Mouse (Mus musculus) stomach, postnatal 0 days (tissue): ENCODE results near the gene Per1. TPM values are rescaled to one million over a fixed set of nuclear protein-coding genes. Genes with fewer than 3 reads are reported as not detected.
"Not testable (repeated sequence)": the region's sequence is repeated elsewhere in the genome, so short reads cannot be mapped to it uniquely, and the experiment has no call there.

ENCODE experiments used
- ATAC-seq: fragments of 200-750 bp; cut with Nextera tagmentation; 2 replicates; pipeline ENCODE4 v1.8.0; 2017; ENCODE audit not compliant: low FRiP score, low TSS enrichment
- DNase-seq: peaks from one replicate; pipeline ENCODE4 v3.0.0-alpha.2; 2016; ENCODE audit warnings: low spot score
- H3K27ac ChIP-seq: fragments of 300-500 bp; sonication (generic); replicated peaks from 2 replicates; pipeline ENCODE4 v1.5.1; 2014; ENCODE audit warnings: mild to moderate bottlenecking, control low read depth
- H3K27me3 ChIP-seq: fragments of 300-500 bp; sonication (generic); 2 replicates; pipeline ENCODE4 v1.6.1; 2014; ENCODE audit warnings: low read length; ENCODE audit not compliant: control insufficient read depth, insufficient read depth
- H3K36me3 ChIP-seq: fragments of 300-500 bp; sonication (generic); 2 replicates; pipeline ENCODE4 v1.6.1; 2014; ENCODE audit warnings: low read length, mixed read lengths; ENCODE audit not compliant: control insufficient read depth, insufficient read depth
- H3K4me1 ChIP-seq: fragments of 300-500 bp; sonication (generic); replicated peaks from 2 replicates; pipeline ENCODE4 v1.6.1; 2014; ENCODE audit warnings: antibody characterized with exemption; ENCODE audit not compliant: control insufficient read depth, insufficient read depth
- H3K4me2 ChIP-seq: fragments of 300-500 bp; sonication (generic); replicated peaks from 2 replicates; pipeline ENCODE4 v1.6.1; 2014; ENCODE audit warnings: low read depth, mild to moderate bottlenecking, control low read depth, moderate library complexity
- H3K4me3 ChIP-seq: fragments of 300-500 bp; sonication (generic); 2 replicates; pipeline ENCODE4 v1.5.1; 2014; ENCODE audit warnings: low read depth, low read length, control low read depth
- H3K9ac ChIP-seq: fragments of 300-500 bp; sonication (generic); 2 replicates; pipeline ENCODE4 v1.6.1; 2014; ENCODE audit warnings: mild to moderate bottlenecking, low read length, control low read depth, mixed read lengths
- H3K9me3 ChIP-seq: fragments of 300-500 bp; sonication (generic); 2 replicates; pipeline ENCODE4 v1.6.1; 2016; ENCODE audit warnings: low read length; ENCODE audit not compliant: control insufficient read depth
- CTCF ChIP-seq: IDR thresholded peaks from 2 replicates; pipeline ENCODE4 v1.5.1; 2016; ENCODE audit warnings: antibody characterized with exemption, low read depth, mild to moderate bottlenecking, moderate library complexity
- EP300 ChIP-seq: optimal IDR thresholded peaks from 2 replicates; pipeline ENCODE3; 2016; ENCODE audit warnings: antibody characterized with exemption
- WGBS: fragments of 180-500 bp; shearing (Covaris S2); extraction: QIAGEN DNeasy Blood & Tissue Kit; methylation state at CpG from one replicate; pipeline ENCODE4 v1.1.7; 2014; 5-methylcytosine and 5-hydroxymethylcytosine counted together
- polyA plus RNA-seq: library from polyadenylated mRNA; unstranded; fragments of >200 nt; fragmentation: Nextera tagmentation; extraction: Ambion mirVana; gene quantifications from 2 replicates; pipeline ENCODE4 v1.2.1, GENCODE M21; 2015

Per1 gene
- polyA plus RNA-seq, 1 experiment from 2014 or later, result 13.1 TPM

GRCm38 (mm10) chr11:69092871-69093270 is 2.1 kb upstream of the Per1 start:
- 76% methylated on average over 4 of the region's 4 CpGs for WGBS
- Histone ChIP-seq H3K36me3 (peaks cover 7% of the 10 kb centered on the region; the same call in 1 of the 2 replicates), H3K9me3 (no peaks in the 10 kb centered on the region), H3K27ac (peak overlapping the region; percentile 25; the same call in 1 of the 2 replicates), H3K9ac (no peak overlapping the region), H3K27me3 (no peaks in the 10 kb centered on the region), H3K4me1 (peaks cover 9% of the 10 kb centered on the region), H3K4me3 (no peak overlapping the region), H3K4me2 (no peak overlapping the region)
- peak; percentile 48 for TF ChIP-seq CTCF
- no peak for TF ChIP-seq EP300
- DNase-seq (peak; percentile 31), ATAC-seq (no peak)

DNA sequence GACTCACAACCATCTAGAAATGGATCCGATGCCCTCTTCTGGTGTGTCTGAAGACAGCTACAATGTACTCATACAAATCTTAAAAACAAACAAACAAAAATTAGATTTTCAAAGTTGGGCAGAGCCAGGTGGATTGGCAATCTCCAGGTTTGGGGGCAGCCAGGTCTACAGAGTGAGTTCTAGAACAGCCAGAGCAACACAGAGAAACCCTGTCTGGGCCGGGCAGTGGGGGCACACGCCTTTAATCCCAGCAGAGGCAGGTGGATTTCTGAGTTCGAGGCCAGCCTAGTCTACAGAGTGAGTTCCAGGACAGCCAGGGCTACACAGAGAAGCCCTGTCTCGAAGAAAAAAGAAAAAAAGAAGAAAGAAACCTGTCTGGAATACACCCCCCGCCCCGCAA is 1.2 kb upstream of the Per1 start:
- DNase-seq, ATAC-seq, H3K9ac ChIP-seq, H3K9me3 ChIP-seq, H3K27me3 ChIP-seq, H3K4me3 ChIP-seq, H3K4me2 ChIP-seq, H3K36me3 ChIP-seq: not testable (repeated sequence)
- WGBS, result 82% methylated on average over 7 of the region's 7 CpGs
- Histone ChIP-seq H3K4me1 (peaks cover 15% of the 10 kb centered on the region), H3K27ac (peak overlapping the region; percentile 89)
- peak; percentile 25; the same call in 1 of the 2 replicates for TF ChIP-seq CTCF

- peak overlapping the region; percentile 100 for H3K27ac ChIP-seq
- peaks cover 6% of the 10 kb centered on the region for H3K36me3 ChIP-seq
- peaks cover 8% of the 10 kb centered on the region for H3K4me1 ChIP-seq
- DNase-seq (peak; percentile 71), ATAC-seq (no peak)
- WGBS, result under 1% methylated on average over 27 of the region's 27 CpGs
- H3K9me3 ChIP-seq, result no peaks in the 10 kb centered on the region
- peak overlapping the region; percentile 70 for H3K4me2 ChIP-seq
- H3K27me3 ChIP-seq, result no peaks in the 10 kb centered on the region
- H3K9ac ChIP-seq, result peak overlapping the region; percentile 99
- peak overlapping the region; percentile 91 for H3K4me3 ChIP-seq
- no peak for TF ChIP-seq CTCF
- no peak for TF ChIP-seq EP300
Observed at GRCm38 (mm10) chr11:69095511-69096231, 654 bp downstream of the Per1 start.

GRCm38 (mm10) chr11:69096360-69096986 is 1.5 kb downstream of the Per1 start:
- peaks cover 8% of the 10 kb centered on the region for H3K4me1 ChIP-seq
- H3K27ac ChIP-seq, result peak overlapping the region; percentile 100
- ATAC-seq (no peak; the same call in 1 of the 2 replicates), DNase-seq (no peak)
- H3K36me3 ChIP-seq, result peaks cover 14% of the 10 kb centered on the region
- H3K4me3 ChIP-seq, result peak overlapping the region; percentile 91
- peak overlapping the region; percentile 70 for H3K4me2 ChIP-seq
- WGBS, result 3% methylated on average over 9 of the region's 9 CpGs
- no peaks in the 10 kb centered on the region for H3K27me3 ChIP-seq
- peak overlapping the region; percentile 99 for H3K9ac ChIP-seq
- no peaks in the 10 kb centered on the region for H3K9me3 ChIP-seq
- no peak for TF ChIP-seq CTCF

- peaks cover 8% of the 10 kb centered on the region for H3K4me1 ChIP-seq
- H3K27me3 ChIP-seq, result no peaks in the 10 kb centered on the region
- ATAC-seq (peak; percentile 67), DNase-seq (peak; percentile 99)
- WGBS, result under 1% methylated on average over 29 of the region's 29 CpGs
- peaks cover 22% of the 10 kb centered on the region for H3K36me3 ChIP-seq
- H3K9me3 ChIP-seq, result no peaks in the 10 kb centered on the region
- peak overlapping the region; percentile 100 for H3K27ac ChIP-seq
- peak overlapping the region; percentile 91 for H3K4me3 ChIP-seq
- peak overlapping the region; percentile 99 for H3K9ac ChIP-seq
- TF ChIP-seq CTCF, result no peak
- peak; percentile 99 for TF ChIP-seq EP300
- H3K4me2 ChIP-seq, result peak overlapping the region; percentile 70
Observed at GRCm38 (mm10) chr11:69096987-69097900, 2.2 kb downstream of the Per1 start.
